Mouse (Mus musculus): Measurements from ENCODE around the gene Vmn1r7. TPM values are rescaled to one million over a fixed set of nuclear protein-coding genes. Genes with fewer than 3 reads are reported as not detected.
"Not testable (repeated sequence)": the region's sequence is repeated elsewhere in the genome, so short reads cannot be mapped to it uniquely, and the experiment has no call there.

Vmn1r7 gene
- polyA plus RNA-seq (2012; rRNA removed) = not detected in 2 replicates

DNA sequence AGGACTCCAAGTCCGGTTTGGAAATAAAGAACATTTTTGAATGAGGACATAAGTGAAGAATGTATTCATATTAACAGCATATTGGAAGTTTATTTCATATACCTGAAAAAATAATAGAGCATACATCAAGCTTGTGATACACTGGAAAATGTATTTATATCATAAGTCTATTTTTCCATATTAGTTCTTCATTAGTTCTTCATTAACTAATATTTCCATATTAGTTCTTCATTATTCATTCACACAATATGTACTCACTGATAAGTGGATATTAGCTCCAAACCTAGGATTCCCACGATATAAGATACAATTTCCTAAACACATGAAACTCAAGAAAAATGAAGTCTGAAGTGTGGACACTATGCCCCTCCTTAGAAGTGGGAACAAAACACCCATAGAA is at the start of gene Vmn1r7:
Gene Vmn1r7, minus strand, starts transcription at position 101 of the 400 bp plus-strand sequence.
- H3K4me3 ChIP-seq (ENCODE audit: insufficient read depth, low read depth, low read length); H3K4me1 ChIP-seq (ENCODE audit: control insufficient read depth, insufficient read depth, low read length); DNase-seq; H3K27me3 ChIP-seq (replicated peaks; ENCODE audit: control insufficient read depth, insufficient read depth, low read length); H3K36me3 ChIP-seq (ENCODE audit: control insufficient read depth, insufficient read depth, low read length); H3K27ac ChIP-seq (ENCODE audit: insufficient read depth, low read depth, low read length): not testable (repeated sequence)
- WGBS = 89% methylated on average over 2 of the region's 2 CpGs

DNA sequence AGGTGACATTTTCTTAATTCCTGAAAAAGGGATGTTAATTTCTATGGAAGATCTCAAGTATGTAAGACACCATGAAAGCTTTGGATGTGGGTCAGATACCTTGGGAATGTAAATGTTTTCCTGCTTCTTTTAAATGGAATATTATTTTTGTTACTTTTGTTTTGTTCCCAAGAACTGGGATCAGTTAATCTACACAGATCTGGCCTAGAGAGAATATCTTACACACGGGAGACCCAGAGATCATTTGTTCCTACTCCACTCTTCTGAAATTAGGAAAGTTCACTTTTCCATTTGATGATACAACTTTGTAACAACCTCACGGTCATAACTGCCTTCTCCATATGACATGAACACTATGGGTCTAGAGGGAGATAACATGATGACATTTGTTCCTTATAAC is 41.4 kb upstream of the Vmn1r7 start, which contains the start of gene Vmn1r9:
Gene Vmn1r9, plus strand, starts transcription at position 301 of the 400 bp plus-strand sequence.
- H3K27me3 ChIP-seq (replicated peaks; ENCODE audit: control insufficient read depth, insufficient read depth, low read length) = no peaks in the 10 kb centered on the region
- no peak within 1 kb of the TSS for H3K27ac ChIP-seq (ENCODE audit: insufficient read depth, low read depth, low read length)
- TF ChIP-seq POLR2A (IDR thresholded peaks at IDR 0.05; ENCODE audit: low read depth, low read length) (no peak), CTCF (conservative IDR thresholded peaks at IDR 0.05; ENCODE audit: insufficient read depth, insufficient read length, low read depth, low read length) (no peak)
- DNase-seq = no peak
- 87% methylated on average over 2 of the region's 2 CpGs for WGBS
- H3K4me1 ChIP-seq (ENCODE audit: control insufficient read depth, insufficient read depth, low read length) = no peaks in the 10 kb centered on the region
- H3K36me3 ChIP-seq (ENCODE audit: control insufficient read depth, insufficient read depth, low read length) = no peaks in the 10 kb centered on the region
- H3K4me3 ChIP-seq (ENCODE audit: insufficient read depth, low read depth, low read length) = no peak within 1 kb of the TSS

DNA sequence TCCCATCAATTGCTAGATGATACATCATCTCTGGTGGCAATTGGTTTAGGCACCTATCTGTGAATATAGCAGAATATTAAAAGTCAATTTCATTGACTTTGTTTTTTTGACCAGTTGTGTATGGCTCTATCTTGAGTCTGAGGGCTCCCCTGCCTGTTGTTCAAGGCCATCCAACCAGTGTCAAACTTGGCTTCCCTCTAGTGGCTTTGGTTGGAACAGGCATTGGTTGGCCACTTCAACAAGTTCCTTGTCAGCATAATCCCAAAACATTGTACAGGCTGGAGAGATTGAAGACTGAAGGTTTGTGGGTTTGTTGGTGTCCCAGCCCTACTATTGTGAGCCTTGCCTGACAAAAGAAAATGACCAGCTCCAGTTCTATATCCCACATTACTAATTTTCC is 38.6 kb upstream of the Vmn1r7 start:
- H3K36me3 ChIP-seq (ENCODE audit: control insufficient read depth, insufficient read depth, low read length) = no peaks in the 10 kb centered on the region
- H3K4me3 ChIP-seq (ENCODE audit: insufficient read depth, low read depth, low read length) = no peak overlapping the region
- H3K27me3 ChIP-seq (replicated peaks; ENCODE audit: control insufficient read depth, insufficient read depth, low read length) = no peaks in the 10 kb centered on the region
- no peak overlapping the region for H3K27ac ChIP-seq (ENCODE audit: insufficient read depth, low read depth, low read length)
- H3K4me1 ChIP-seq (ENCODE audit: control insufficient read depth, insufficient read depth, low read length) = no peaks in the 10 kb centered on the region
- TF ChIP-seq POLR2A (IDR thresholded peaks at IDR 0.05; ENCODE audit: low read depth, low read length) = no peak
- TF ChIP-seq CTCF (conservative IDR thresholded peaks at IDR 0.05; ENCODE audit: insufficient read depth, insufficient read length, low read depth, low read length) = peak; percentile 45; the same call in 1 of the 2 replicates
- DNase-seq = peak; percentile 59

DNA sequence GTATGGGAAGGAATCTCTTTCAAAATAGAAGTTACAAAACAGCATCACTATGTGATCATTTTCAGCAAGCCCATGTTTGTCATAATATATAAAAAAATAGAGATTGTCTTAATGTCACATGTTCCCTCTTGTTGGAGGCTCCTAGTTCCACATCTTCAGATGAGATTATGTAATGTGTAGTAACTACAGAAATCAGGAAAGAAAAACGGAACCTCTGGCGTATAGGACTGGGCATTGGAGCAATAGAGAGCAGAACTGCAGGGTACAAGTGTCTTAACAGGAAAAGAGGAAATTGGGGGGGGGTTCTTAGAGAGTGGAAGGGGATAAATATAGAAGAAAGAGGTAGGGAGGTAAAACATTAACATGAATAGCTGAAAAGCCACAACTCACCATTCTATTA is 9.6 kb upstream of the Vmn1r7 start:
- DNase-seq = no peak
- Histone ChIP-seq H3K27me3 (replicated peaks; ENCODE audit: control insufficient read depth, insufficient read depth, low read length) (no peaks in the 10 kb centered on the region), H3K4me3 (ENCODE audit: insufficient read depth, low read depth, low read length) (no peak overlapping the region), H3K4me1 (ENCODE audit: control insufficient read depth, insufficient read depth, low read length) (no peaks in the 10 kb centered on the region), H3K36me3 (ENCODE audit: control insufficient read depth, insufficient read depth, low read length) (no peaks in the 10 kb centered on the region), H3K27ac (ENCODE audit: insufficient read depth, low read depth, low read length) (no peak overlapping the region)
- TF ChIP-seq POLR2A (IDR thresholded peaks at IDR 0.05; ENCODE audit: low read depth, low read length) (no peak), CTCF (conservative IDR thresholded peaks at IDR 0.05; ENCODE audit: insufficient read depth, insufficient read length, low read depth, low read length) (no peak)
- 81% methylated on average over 2 of the region's 2 CpGs for WGBS

DNA sequence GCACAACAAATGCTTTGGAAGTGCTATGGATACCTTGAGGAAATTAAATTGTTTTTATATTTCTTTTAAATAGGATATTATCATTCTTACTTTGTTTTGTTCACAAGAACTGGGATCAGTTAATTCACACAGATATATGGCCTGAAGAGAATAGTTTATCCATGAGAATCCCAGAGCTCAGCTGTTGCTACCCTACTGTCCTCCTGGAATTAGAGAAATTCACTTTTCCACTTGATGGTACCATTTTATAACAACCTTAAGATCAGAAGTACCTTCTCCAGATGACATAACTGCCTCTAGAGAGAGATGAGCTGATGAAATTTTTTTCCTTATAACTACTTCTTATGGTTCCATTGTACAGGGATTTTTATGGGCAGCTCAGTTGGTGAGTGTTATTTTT is 6.9 kb upstream of the Vmn1r7 start, which contains the start of gene Vmn1r8:
Gene Vmn1r8, plus strand, starts transcription at position 301 of the 400 bp plus-strand sequence.
- TF ChIP-seq CTCF (conservative IDR thresholded peaks at IDR 0.05; ENCODE audit: insufficient read depth, insufficient read length, low read depth, low read length) (no peak), POLR2A (IDR thresholded peaks at IDR 0.05; ENCODE audit: low read depth, low read length) (no peak)
- H3K36me3 ChIP-seq (ENCODE audit: control insufficient read depth, insufficient read depth, low read length) = no peaks in the 10 kb centered on the region
- H3K4me3 ChIP-seq (ENCODE audit: insufficient read depth, low read depth, low read length) = no peak within 1 kb of the TSS
- no peaks in the 10 kb centered on the region for H3K4me1 ChIP-seq (ENCODE audit: control insufficient read depth, insufficient read depth, low read length)
- DNase-seq = no peak
- H3K27ac ChIP-seq (ENCODE audit: insufficient read depth, low read depth, low read length) = no peak within 1 kb of the TSS
- no peaks in the 10 kb centered on the region for H3K27me3 ChIP-seq (replicated peaks; ENCODE audit: control insufficient read depth, insufficient read depth, low read length)

DNA sequence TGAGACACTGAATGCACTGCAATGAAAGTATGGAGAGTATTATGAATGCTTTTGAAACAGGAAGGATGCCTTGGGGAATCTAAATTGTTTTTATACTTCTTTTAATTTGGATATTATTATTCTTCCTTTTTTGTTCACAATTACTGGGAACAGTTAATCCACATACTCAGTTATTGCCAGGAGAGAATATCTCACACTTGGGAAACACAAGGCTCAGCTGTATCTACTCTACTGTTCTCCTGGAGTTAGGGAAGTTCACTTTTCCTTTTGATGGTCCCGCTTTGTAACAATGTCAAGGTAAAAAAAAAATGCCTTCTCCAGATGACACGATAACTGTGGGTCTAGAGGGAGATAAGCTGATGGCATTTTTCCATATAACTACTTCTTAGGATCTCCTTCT is 28.2 kb downstream of the Vmn1r7 start, which contains the start of gene Vmn1r6:
Gene Vmn1r6, plus strand, starts transcription at position 301 of the 400 bp plus-strand sequence.
- Histone ChIP-seq H3K4me1 (ENCODE audit: control insufficient read depth, insufficient read depth, low read length) (no peaks in the 10 kb centered on the region), H3K4me3 (ENCODE audit: insufficient read depth, low read depth, low read length) (no peak within 1 kb of the TSS), H3K36me3 (ENCODE audit: control insufficient read depth, insufficient read depth, low read length) (no peaks in the 10 kb centered on the region), H3K27me3 (replicated peaks; ENCODE audit: control insufficient read depth, insufficient read depth, low read length) (no peaks in the 10 kb centered on the region), H3K27ac (ENCODE audit: insufficient read depth, low read depth, low read length) (no peak within 1 kb of the TSS)
- TF ChIP-seq POLR2A (IDR thresholded peaks at IDR 0.05; ENCODE audit: low read depth, low read length) (no peak), CTCF (conservative IDR thresholded peaks at IDR 0.05; ENCODE audit: insufficient read depth, insufficient read length, low read depth, low read length) (no peak)
- DNase-seq = no peak
- WGBS = 90% methylated on average over 2 of the region's 2 CpGs

Other genes starting within 250 kb of the Vmn1r7 start
- gene Kbtbd2, start 227.5 kb downstream of the Vmn1r7 start, polyA plus RNA-seq (2012; rRNA removed) = 7.2 and 9.2 TPM in 2 replicates
- gene Fkbp9, start 193.3 kb downstream of the Vmn1r7 start, polyA plus RNA-seq (2012; rRNA removed) = 50.4 TPM in 2 replicates
- 13.3 and 15.1 TPM in 2 replicates for gene Nt5c3, start 101.4 kb downstream of the Vmn1r7 start, polyA plus RNA-seq (2012; rRNA removed)
- gene Vmn1r4, start 101.3 kb downstream of the Vmn1r7 start, polyA plus RNA-seq (2012; rRNA removed) = 0.14 and 0.15 TPM in 2 replicates
- not detected in 2 replicates for gene Vmn1r5, start 55.1 kb downstream of the Vmn1r7 start, polyA plus RNA-seq (2012; rRNA removed)
- gene Vmn1r6, start 28.1 kb downstream of the Vmn1r7 start, polyA plus RNA-seq (2012; rRNA removed) = not detected in 2 replicates
- gene Vmn1r8, start 7.0 kb upstream of the Vmn1r7 start, polyA plus RNA-seq (2012; rRNA removed) = not detected in 2 replicates
- not detected in 2 replicates for gene Vmn1r9, start 41.5 kb upstream of the Vmn1r7 start, polyA plus RNA-seq (2012; rRNA removed)
- gene Vmn1r10, start 84.1 kb upstream of the Vmn1r7 start, polyA plus RNA-seq (2012; rRNA removed) = not detected in 2 replicates
- not detected in 2 replicates for gene Vmn1r11, start 108.1 kb upstream of the Vmn1r7 start, polyA plus RNA-seq (2012; rRNA removed)
- not detected in 2 replicates for gene Vmn1r12, start 131.6 kb upstream of the Vmn1r7 start, polyA plus RNA-seq (2012; rRNA removed)
- not detected in 2 replicates for gene Vmn1r13, start 178.0 kb upstream of the Vmn1r7 start, polyA plus RNA-seq (2012; rRNA removed)
- gene Vmn1r14, start 206.4 kb upstream of the Vmn1r7 start, polyA plus RNA-seq (2012; rRNA removed) = not detected in 2 replicates
- not detected in 2 replicates for gene Vmn1r15, start 232.6 kb upstream of the Vmn1r7 start, polyA plus RNA-seq (2012; rRNA removed)